Mouse (Mus musculus) adrenal gland, adult 2 months (tissue): ENCODE data around the gene Lrrc17. TPM values are rescaled to one million over a fixed set of nuclear protein-coding genes. Genes with fewer than 3 reads are reported as not detected.
"Not testable (repeated sequence)": the region's sequence is repeated elsewhere in the genome, so short reads cannot be mapped to it uniquely, and the experiment has no call there.

Experiments
- DNase-seq: peaks from one replicate; pipeline ENCODE4 v3.0.0; 2021
- polyA plus RNA-seq: library from polyadenylated mRNA; depleted of rRNA; stranded (reverse); fragments of >200 nt; gene quantifications from 2 replicates; pipeline ENCODE4 v1.2.3, GENCODE M21; 2012
- total RNA-seq, 2 experiments: library from RNA; stranded (reverse); gene quantifications; 2 replicates each; pipeline ENCODE4 v1.2.3; 2021

Gene Lrrc17
- total and polyA plus RNA-seq, 3 experiments: 0.65 to 3.1 (median 2.3) TPM

DNA sequence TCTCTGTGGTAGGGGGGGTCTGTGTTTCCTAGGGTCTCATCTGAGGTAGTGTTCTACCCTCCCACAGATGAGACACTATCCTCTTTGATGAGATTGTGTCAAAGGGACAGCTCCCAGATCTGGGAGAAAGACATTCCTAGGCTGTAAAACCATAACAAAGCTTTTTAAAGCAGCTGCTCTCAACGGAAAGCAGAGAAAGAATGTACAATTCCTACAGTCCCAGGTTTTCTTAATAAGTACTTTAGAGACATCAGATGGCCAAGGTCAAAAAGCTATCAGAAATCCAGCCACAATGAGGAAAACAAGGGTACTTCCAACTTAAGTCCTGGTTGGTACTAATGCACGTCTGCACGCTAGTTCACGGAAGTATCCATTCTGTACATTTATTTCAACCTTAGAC, 1.1 kb upstream of the Lrrc17 start:
- no peak for DNase-seq

DNA sequence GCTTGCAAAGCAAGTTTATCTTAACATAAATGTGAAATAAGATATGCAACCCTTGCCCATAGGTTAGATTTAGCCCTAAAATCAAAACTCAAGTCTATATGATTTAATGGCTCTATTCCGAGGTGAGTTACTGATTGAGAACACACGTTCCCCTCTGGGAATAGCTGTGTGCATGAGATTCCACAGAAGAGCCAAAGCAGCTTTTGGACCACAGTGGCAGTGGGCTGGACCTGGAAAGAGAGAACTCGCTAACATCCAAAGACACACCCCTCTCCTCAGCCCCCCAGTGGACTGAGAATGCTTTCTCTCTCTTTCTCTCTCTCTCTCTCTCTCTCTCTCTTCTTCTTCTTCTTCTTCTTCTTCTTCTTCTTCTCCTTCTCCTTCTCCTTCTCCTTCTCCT, 1.5 kb downstream of the Lrrc17 start:
- DNase-seq: no peak

DNA sequence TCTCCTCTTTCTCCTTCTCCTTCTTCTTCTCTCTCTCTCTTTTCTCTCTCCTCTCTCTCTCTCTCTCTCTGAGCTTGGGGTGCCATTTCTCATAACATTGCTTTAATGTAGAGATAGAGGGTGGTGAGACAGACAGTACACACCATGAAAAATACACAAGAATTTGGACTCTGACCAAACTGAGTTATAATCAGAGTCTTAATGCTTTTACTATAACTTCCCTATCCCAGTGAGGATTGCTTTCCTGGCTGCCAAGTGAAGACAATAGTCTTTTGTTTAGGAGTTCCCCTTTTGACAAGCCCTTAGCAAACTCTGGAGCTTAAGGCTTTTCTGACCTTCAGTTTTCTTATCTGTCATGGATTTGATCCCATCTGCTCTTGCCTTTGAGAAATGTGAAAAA, 1.9 kb downstream of the Lrrc17 start:
- DNase-seq: no peak

DNA sequence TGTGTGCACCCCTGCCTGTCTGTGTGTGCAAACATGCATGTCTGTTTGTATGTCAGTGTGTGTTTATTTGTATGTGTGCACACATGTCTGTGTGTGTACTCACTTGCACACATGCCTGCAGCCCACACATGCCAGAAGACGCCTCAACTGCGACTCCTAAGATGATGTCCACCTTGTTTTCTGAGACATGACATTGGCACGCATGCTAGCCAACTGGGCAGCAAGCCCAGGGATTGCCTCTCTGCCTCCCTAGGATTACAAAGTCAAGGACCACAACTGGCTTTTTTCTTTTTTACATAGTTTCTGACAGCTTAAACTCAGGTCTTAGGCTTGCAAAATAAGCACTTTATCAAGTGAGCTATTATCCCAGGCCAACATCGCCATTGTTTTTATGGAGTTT, 2.4 kb downstream of the Lrrc17 start:
- peak; percentile 61 for DNase-seq

DNA sequence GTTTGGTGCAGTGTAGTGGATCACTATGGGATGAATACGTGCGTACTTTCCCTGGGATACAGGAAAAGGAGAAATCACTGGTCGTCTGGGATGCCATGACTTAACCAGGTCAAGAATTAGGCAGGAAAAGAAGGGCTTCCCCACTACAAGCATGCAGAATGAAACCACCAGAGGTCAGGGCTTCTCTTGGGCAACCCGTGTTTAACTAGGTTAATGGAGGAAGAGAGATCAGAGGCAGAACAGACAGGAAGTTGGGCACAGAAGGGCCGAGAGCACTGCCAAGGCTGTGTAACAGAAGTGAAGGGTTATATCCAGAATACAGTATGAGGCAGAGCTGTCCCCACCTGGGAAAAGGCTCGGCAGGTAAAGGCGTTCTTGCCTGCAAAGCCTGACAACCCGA, 3.6 kb downstream of the Lrrc17 start:
- DNase-seq: no peak

DNA sequence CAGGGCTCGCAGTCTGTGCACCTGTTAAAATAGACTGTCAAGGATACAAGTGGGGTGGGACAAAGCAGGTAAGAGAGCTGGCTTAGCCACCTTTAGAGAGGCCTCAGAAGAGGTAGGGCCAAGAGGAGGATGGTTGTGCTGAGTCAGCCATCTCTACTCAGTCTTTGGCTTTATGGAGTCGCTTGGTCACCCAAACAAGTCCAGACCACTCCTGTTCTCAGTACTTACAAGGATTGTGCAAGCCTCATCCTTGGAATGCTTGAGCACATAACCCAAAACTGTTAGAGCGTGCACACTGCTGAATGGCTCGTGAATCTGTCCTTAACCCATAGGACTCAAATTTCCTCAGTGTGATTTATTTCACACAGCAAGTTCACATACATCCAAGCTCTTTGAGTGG, 10.3 kb downstream of the Lrrc17 start:
- no peak for DNase-seq

DNA sequence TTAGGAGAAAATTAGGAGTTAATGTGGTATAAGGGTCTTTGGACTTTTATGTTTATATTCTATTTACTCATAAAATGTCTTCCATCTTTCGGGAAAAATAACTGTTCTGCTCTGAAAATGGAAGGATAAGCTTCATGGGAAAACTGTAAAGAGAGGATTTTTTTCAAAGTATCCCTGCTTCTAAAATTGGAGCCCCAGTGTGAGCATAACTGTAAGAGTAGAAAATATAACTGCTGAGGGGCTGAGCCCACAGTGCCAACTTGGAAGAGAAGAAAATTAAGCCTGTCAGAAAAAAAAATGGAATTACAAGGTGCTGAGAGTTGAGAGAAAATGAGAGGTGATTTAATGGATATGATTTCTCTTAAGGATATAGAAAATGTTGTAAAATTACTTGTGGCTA, 11.4 kb downstream of the Lrrc17 start:
- no peak for DNase-seq

DNA sequence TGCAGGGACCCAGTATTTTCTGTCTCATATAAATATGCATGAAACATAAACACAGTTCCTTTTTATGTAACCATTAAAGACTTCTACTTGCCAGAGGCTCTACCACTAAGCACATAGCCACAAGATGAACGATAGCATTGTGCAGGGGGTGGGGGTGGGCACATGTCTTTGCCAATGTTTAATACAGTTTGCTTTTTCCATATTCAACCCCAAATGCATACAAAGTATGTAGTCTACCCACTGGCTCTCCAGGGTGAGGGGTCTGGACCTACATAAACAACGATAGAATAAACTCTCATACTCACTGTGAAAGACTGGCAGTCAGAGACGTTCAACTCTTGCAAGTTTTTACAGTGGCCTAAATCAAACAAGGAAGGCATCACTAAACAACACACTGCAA, 13.1 kb downstream of the Lrrc17 start:
- DNase-seq: no peak

DNA sequence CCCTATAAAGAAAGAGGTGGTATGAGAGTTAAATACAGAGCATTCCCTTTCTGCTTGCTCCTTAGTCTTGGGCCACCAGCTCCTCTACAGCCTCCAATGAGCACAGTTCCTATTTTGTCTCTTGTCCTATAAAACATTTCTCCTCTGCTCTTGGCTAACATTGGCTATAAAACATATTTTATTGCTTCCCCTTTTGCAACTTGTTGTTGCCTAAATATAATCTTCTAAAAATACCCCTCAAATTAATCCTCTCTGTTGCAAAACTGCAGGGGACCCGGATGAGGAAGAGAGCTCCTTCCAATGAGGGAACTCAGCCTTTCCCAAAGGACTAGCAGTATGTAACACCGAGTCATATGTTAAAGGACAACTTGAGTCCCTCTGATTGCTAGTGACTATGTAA, 20.6 kb downstream of the Lrrc17 start:
- no peak for DNase-seq

DNA sequence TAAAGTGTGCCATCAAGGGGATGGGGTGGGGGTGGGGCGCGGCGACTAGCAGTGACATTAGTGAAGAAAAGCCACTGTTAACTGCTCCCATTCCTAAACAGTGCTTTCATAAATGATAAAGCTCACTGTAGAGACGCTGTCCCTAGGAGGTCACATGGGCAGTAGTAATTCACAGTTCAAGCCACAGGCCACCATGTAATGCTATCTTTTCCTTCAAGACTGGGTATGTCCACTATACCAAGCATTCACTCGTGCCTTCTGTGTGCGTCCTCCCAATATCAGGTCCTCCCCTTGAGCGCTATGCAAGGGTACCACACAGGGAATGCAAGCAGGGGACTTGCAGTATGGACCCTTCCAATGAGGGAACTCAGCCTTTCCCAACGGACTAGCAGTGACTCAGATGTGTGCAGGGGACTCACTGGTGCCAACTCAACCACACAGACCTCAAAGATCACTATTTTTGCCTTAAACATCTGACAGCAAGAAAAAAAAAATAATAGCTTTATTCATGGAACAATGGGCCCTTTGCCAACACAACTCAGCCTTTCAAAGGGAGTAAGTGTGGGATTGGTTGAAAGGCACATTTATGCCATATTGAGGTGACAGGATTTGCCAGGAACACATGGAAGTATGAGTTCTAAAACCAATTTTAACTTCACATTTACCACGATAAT, 22.2 kb downstream of the Lrrc17 start:
- peak; percentile 7 for DNase-seq

DNA sequence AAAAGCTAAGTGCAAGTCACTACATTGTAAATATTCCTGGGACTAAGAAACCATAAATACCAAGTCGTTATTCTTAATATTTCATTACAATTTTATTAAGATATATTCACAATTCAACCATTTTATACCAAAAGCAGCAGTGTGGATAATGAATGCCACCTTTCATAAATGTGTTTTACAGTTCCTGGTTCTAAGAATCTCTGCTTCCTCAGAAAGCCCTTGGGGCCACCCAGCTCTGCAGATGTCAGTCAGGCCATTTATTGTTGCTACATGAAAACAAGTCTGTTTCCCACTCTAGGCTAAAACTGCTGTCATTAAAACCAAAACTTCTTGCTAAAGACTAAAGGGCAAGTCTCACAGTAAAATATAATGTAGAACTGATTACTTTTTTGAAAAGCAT, 24.4 kb downstream of the Lrrc17 start:
- no peak for DNase-seq

DNA sequence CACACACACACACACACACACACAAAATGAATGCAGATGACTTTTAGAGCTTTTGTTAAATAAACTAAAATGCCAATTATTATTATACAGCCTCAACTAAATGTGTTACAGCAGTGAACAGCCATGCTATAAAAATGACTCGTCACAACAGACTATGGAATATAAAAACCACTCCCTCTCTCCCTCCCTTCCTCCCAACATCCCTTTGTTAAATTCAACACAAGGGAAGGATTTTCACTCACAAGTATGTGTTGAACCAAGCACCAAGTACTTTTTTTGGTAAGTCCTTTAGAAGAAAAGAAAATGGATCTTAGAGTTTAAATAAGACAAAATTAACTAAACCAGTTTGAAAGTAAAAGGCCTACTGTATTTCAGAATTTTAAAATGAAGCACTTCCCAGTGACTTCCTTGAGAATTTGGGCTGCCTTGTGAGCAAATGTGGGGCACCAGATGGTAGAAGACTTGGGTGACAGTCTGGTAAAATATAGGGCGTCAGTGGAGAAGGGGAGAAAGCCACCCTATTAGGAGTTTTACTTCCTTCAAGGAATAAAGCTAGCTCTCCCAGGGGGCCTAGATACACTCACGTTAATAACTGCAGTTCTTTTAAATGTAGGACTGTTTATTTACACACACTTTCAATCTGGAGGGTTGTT, 29.5 kb downstream of the Lrrc17 start:
- no peak for DNase-seq

DNA sequence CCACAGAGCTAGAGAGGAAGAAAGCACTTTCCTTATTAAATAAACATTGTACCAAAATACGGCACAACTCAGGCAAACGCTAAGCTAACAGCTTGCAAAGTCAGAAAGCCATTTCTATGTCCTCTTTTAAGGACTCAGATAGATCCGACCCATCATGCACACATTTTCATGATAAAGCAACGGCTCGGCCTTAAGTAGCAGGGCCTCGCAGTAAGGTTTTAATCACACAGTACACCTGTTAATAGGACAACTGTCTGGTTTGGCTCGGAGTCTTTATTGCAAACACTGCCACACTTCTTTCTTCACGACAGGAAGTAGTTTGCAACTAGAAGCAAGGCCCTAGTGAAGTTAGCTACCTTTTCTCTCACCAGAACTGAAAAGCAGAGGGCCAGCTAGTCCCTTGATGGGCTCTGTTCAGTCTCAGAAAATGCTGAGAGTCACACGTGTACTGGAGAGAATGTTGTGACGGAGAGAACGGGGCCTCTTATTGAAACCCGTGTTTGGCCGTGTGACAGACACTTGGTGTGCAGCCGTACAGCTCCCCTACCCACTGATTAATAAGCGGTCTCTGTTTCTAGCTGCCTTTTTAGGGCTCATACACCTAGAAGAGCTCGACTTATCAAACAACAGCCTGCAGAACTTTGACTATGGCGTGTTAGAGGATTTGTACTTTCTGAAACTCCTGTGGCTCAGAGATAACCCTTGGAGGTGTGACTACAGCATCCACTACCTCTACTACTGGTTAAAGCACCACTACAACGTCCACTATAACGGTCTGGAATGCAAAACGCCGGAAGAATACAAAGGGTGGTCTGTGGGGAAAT, 31.2 kb downstream of the Lrrc17 start:
- no peak for DNase-seq

DNA sequence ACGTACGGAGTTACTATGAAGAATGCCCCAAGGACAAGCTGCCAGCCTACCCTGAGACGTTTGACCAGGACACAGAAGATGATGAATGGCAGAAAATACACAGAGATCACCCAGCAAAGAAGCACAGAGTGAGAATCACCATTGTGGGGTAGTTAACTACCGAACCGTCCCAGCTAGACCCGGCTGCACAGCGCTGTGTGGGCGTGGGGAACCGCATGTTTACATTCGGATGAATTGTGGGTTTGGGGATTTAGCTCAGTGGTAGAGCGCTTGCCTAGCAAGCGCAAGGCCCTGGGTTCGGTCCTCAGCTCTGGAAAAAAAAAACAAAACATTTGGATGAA, 31.8 kb downstream of the Lrrc17 start:
- DNase-seq: no peak

DNA sequence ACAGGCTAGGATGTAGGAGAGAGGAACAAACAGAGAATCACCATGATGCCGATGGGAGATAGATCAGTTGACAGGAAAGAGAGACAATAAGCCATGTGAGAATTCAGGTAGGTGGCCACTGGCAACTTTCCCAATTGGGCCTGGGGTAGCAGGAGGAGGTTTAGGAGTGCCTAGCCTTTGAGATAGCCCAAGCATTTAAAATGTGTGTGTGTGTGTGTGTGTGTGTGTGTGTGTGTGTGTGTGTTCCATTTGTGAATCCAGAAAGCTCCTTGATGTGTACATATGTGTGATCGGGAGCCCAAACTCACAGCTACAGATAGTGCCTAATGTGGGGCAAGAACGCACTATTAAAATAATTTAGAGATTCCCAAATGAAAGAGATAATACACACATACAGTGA, 34.8 kb downstream of the Lrrc17 start:
- DNase-seq: no peak

DNA sequence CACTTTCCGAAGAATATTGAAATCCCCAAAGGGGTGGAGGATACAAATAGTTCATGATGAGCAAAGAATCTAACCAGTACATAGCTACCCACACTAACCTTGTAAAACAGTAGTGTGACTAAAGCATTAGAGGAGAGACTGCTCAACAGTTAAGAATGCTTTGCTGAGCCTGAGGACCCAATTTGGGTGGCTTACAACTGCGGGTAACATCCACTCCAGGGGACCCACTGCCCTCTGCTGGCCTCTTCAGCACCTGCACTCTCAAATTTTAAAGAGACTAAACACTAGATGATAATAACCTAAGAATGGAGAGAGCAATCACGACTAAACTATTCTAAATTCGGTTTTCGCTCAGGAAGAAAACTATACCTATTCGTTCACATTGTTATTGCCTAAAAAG, 43.4 kb downstream of the Lrrc17 start:
- peak; percentile 50 for DNase-seq

DNA sequence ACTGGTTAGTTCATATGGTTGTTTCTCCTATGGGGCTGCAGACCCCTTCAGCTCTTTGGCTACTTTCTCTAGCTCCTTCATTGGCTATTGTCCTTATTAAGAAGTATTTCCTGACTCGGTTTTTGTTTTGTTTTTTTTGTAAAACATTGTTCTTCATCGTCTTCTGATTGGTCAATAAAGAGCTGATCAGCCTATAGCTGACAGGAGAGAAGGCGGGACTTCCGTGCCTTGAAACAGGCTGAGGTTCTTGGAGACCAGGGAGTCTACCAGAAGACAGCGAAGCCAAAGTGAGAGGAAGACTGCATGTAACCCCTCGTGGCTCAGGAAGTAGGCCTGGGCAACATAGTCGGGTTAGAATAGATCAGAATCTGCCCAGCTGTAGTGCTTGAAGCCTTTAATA, 44.3 kb downstream of the Lrrc17 start:
- no peak for DNase-seq

DNA sequence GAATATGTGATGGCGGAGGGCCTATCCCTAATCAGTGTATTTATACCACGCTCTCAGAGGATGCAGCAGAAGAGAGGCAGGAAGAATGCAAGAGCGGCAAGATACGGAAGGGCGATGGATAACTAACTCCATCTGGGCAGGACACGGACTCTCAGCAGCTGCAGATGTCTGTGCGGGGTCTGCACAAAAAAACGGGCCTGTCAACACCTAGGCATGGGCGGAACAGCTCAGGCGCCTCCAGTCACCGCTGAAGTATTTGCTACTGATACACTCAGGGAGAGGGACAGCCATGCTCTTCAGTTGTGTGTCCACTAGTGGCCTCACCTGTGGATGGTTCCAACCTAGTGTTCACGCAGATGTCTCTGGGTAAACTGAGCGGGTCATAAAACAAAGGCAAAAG, 44.9 kb downstream of the Lrrc17 start:
- no peak for DNase-seq

DNA sequence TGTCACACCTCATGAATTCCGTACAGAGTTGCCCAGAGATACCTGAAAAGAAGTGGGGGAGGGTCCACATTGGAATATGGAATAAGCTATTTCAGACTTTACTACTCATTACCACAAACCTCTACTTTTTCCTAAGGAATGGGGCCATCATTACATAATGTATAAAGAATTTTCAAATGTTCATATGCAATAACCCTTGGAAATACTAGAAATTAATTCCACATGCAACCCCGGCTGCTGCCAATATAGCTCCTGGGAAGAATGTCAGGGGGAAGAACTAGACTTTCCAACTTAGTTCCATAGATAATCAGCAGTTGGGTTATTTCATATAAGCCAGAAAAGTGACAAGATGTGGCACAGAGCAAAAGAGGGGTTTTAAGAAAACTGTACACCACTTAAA, 48.7 kb downstream of the Lrrc17 start:
- no peak for DNase-seq

DNA sequence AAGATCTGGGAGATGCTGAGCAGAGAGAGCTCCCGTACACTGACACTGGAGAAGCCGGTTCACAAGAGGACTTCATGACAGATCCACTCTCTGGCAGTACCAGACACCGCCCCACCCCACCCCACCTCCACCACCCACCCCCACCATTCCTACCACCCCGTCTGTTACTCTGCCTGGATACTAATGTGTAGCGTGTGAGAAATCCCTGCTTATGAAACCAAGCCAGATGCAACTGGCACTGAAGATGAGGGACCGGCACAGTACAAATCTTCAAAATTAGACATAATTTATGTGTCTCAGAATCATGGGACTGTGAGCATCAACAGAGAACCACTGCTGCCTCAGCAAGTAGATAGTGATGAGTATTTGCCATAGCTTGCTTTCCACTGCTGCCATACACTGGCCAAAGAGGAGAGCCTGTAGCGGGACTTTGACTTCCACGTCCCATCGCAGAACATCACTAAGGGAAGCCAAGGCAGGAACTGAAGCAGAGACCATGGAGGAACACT, 49.9 kb downstream of the Lrrc17 start:
- DNase-seq: no peak

DNA sequence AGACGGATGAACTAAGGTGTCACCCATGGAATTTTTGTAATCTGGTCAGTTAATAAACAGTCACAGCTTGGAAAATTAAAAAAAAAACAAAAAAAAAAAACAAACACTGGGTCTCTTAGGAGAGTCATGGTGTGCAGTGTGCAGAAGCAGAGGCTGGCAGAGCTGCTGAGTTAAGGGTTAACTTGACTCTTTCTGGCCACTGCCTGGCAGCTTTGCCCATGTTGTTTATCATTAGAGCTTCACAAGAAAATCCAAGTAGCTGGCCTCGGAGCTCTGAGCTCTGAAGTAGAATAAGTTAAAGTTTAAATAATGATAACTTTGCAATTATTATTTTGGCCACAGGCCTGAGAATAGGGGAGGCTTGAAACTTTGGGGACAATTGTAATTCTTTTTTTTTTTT, 56.2 kb downstream of the Lrrc17 start:
- DNase-seq: not testable (repeated sequence)

DNA sequence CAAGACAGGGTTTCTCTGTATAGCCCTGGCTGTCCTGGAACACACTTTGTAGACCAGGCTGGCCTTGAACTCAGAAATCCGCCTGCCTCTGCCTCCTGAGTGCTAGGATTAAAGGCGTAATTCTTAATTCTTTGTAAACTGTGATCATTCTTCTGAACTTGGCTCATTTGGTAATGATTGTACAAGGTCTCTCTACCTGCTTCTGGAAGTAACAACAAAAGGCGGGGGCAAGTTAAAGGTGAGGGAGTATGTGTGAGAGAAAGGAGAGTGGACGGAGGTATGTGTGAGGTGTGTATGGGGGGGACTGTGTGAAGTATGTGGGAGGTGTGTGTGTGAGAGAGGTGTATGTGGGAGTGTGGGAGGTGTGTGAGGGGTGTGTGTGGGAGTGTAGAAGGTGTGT, 56.6 kb downstream of the Lrrc17 start:
- DNase-seq: no peak

DNA sequence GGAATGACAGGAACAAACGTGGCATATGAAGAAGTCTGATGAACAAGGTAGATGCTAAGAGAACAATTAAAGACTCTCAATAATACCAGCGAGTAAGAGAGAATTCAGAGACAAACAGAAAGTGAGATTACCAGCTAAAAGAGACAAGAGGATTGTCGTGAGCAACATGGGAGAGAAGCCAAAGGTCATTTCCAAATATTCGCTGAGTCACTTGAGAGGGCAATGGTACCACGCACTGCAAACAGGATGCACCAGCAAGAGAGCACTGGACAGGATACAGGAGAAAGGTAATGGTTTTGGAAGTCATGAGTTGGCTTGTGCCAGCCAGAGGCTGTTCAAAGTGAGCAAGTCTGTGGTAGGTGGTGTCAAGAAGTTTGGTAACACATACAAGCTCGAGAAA, 62.6 kb downstream of the Lrrc17 start:
- DNase-seq: peak; percentile 66
